Mouse (Mus musculus) bone marrow, adult 2 months (tissue): ENCODE data around the gene Zfand5.

Experiments used
- CTCF ChIP-seq: fragments of 200-500 bp; IDR thresholded peaks from 2 replicates; pipeline ENCODE4 v1.5.1; 2011; ENCODE audit warnings: low read length, control low read depth; ENCODE audit not compliant: control insufficient read depth, insufficient read depth
- POLR2A ChIP-seq: fragments of 200-500 bp; IDR thresholded peaks from 2 replicates; pipeline ENCODE4 v1.6.1; 2011; ENCODE audit warnings: low read depth, mild to moderate bottlenecking, control low read depth, low read length, borderline replicate concordance; ENCODE audit not compliant: control insufficient read depth

GRCm38 (mm10) chr19:21325333-21325732, 53.3 kb downstream of the Zfand5 start:
- TF ChIP-seq CTCF (no peak), POLR2A (no peak)
